ENCODE assay signal across 9 mouse cellular contexts in genomic region chr8:126538648-126539354, GRCm38 (mm10). TPM values are rescaled to one million over a fixed set of nuclear protein-coding genes. Genes with fewer than 3 reads are reported as not detected.
A peak's percentile ranks its signal among the peaks of the same experiment; 100 is the strongest.
DNase-seq lines count a peak whose midpoint lies in the region; ATAC-seq and TF ChIP-seq lines count a peak whose summit lies in the region.
"Had no signal": no experiment of that assay in that cellular context is flagged by ENCODE, and none has a peak within 500 bp of the region (broad histone marks: within the 10 kb centered on the region; RNA-seq: fewer than 3 reads in every experiment).

No protein-coding gene starts in this region.

- no peaks in the 10 kb centered on the region for H3K27me3 ChIP-seq in heart, embryonic 13.5 days (replicated peaks)
- no peaks in the 10 kb centered on the region for H3K27me3 ChIP-seq in limb, embryonic 10.5 days (ENCODE audit: low read depth, poor library complexity, severe bottlenecking)
- H3K27me3 ChIP-seq in liver, postnatal 0 days (ENCODE audit: insufficient read depth, low read length) = no peaks in the 10 kb centered on the region
- H3K27me3 ChIP-seq: liver, embryonic 13.5 days had no signal

- H3K4me3 ChIP-seq in heart, embryonic 13.5 days = no peak overlapping the region
- H3K4me3 ChIP-seq in bone marrow macrophage, adult 2 months (ENCODE audit: insufficient read depth, low read length) = no peak overlapping the region
- peak overlapping the region; percentile 8; the same call in 1 of the 2 replicates for H3K4me3 ChIP-seq in limb, embryonic 10.5 days
- H3K4me3 ChIP-seq in liver, postnatal 0 days (ENCODE audit: low read depth, low read length) = no peak overlapping the region
- H3K4me3 ChIP-seq: liver, embryonic 13.5 days had no signal

- peak overlapping the region; percentile 16 for H3K4me2 ChIP-seq in heart, embryonic 13.5 days
- no peak overlapping the region for H3K4me2 ChIP-seq in liver, postnatal 0 days (ENCODE audit: low read depth, low read length)
- H3K4me2 ChIP-seq: liver, embryonic 13.5 days had no signal

- TF ChIP-seq CTCF in bone marrow macrophage, adult 2 months (IDR thresholded peaks at IDR 0.05; ENCODE audit: low read depth, low read length) = no peak
- no peak for TF ChIP-seq CTCF in liver, postnatal 0 days (IDR thresholded peaks at IDR 0.05; ENCODE audit: low read depth)

- peak overlapping the region; percentile 42 for H3K9ac ChIP-seq in heart, embryonic 13.5 days
- no peak overlapping the region for H3K9ac ChIP-seq in liver, postnatal 0 days (replicated peaks)
- H3K9ac ChIP-seq: liver, embryonic 13.5 days had no signal

- WGBS in heart, embryonic 13.5 days = 11% methylated on average over 12 of the region's 12 CpGs
- 5% methylated on average over 12 of the region's 12 CpGs for WGBS in limb, embryonic 10.5 days
- WGBS in liver, postnatal 0 days (ENCODE audit: insufficient replicate concordance) = 38% methylated on average over 10 of the region's 12 CpGs

- TF ChIP-seq EP300 in liver, postnatal 0 days (IDR thresholded peaks at IDR 0.05; ENCODE audit: low read depth) = no peak

- H3K36me3 ChIP-seq in heart, embryonic 13.5 days = no peaks in the 10 kb centered on the region
- H3K36me3 ChIP-seq in limb, embryonic 10.5 days = no peaks in the 10 kb centered on the region
- no peaks in the 10 kb centered on the region for H3K36me3 ChIP-seq in liver, postnatal 0 days (replicated peaks; ENCODE audit: insufficient read depth, low read length)
- H3K36me3 ChIP-seq: liver, embryonic 13.5 days had no signal

- H3K9me3 ChIP-seq in heart, embryonic 13.5 days = no peaks in the 10 kb centered on the region
- H3K9me3 ChIP-seq in limb, embryonic 10.5 days (replicated peaks) = no peaks in the 10 kb centered on the region
- H3K9me3 ChIP-seq in liver, postnatal 0 days (ENCODE audit: low read length) = no peaks in the 10 kb centered on the region
- H3K9me3 ChIP-seq: liver, embryonic 13.5 days had no signal

- peak overlapping the region; percentile 98 for H3K27ac ChIP-seq in heart, embryonic 13.5 days (replicated peaks)
- H3K27ac ChIP-seq in bone marrow macrophage, adult 2 months (ENCODE audit: insufficient read depth, low read depth, low read length) = peak overlapping the region; percentile 48
- H3K27ac ChIP-seq in limb, embryonic 10.5 days = peak overlapping the region; percentile 47
- no peak overlapping the region for H3K27ac ChIP-seq in liver, postnatal 0 days (ENCODE audit: low read depth)
- H3K27ac ChIP-seq: liver, embryonic 13.5 days had no signal

- DNase-seq in heart, adult 9 months (ENCODE audit: low spot score in 2 of 2) = no peak
- peak; percentile 64 to 81 for DNase-seq in frontal cortex, postnatal 10 days (ENCODE audit: low spot score in 2 of 2)
- DNase-seq in limb, embryonic 10.5 days (ENCODE audit: low spot score) = peak; percentile 75
- DNase-seq in right cerebral cortex, postnatal 14 days = peak; percentile 70
- no peak for DNase-seq in adrenal gland, adult 8-10 months
- no peak for DNase-seq in liver, postnatal 0 days
- DNase-seq: liver, embryonic 13.5 days had no signal

- no peak for TF ChIP-seq POLR2A in bone marrow macrophage, adult 2 months (IDR thresholded peaks at IDR 0.05; ENCODE audit: borderline replicate concordance, low read depth, low read length)

- peaks cover 69% of the 10 kb centered on the region for H3K4me1 ChIP-seq in heart, embryonic 13.5 days
- peaks cover 70% of the 10 kb centered on the region for H3K4me1 ChIP-seq in bone marrow macrophage, adult 2 months (ENCODE audit: control insufficient read depth, insufficient read depth, low read length)
- peaks cover 42% of the 10 kb centered on the region for H3K4me1 ChIP-seq in limb, embryonic 10.5 days
- peaks cover 21% of the 10 kb centered on the region for H3K4me1 ChIP-seq in liver, postnatal 0 days (ENCODE audit: insufficient read depth)

- no peak for ATAC-seq in heart, embryonic 13.5 days (ENCODE audit: extremely low read depth, insufficient number of reproducible peaks, low FRiP score, low TSS enrichment)
- ATAC-seq in liver, postnatal 0 days = no peak

RNA-seq across cellular contexts. Expression of gene Irf2bp2, which starts 55.0 kb away (rescaled TPM):
- polyA plus RNA-seq in heart, embryonic 13.5 days (2015; fragmentation: Nextera tagmentation; extraction: Ambion mirVana) = 6.5 and 7.5 TPM in 2 replicates
- polyA plus RNA-seq in bone marrow macrophage, adult 2 months (2012; ENCODE audit: insufficient read depth, insufficient read length, missing spikeins) = 163 and 167 TPM in 2 replicates
- 4.2 and 4.5 TPM in 2 replicates for polyA plus RNA-seq in limb, embryonic 10.5 days (2016; fragmentation: Nextera tagmentation; extraction: Ambion mirVana)
- 100 to 1,000 TPM in 2 of 4 experiments, 10 to 100 TPM in 2; 74.4 to 129 (median 98.9) TPM for total RNA-seq in adrenal gland, adult 8-10 months (2022)
- polyA plus RNA-seq in liver, postnatal 0 days (2015; fragmentation: Nextera tagmentation; extraction: Ambion mirVana) = 5.0 and 6.2 TPM in 2 replicates

Comparison
In these comparisons a context has a peak if more than half of its experiments do, and no peak if none do; other contexts are left out.
1. DNase-seq: peak in frontal cortex, postnatal 10 days (2 of 2), limb, embryonic 10.5 days (single experiment) and right cerebral cortex, postnatal 14 days (single experiment); none in heart, adult 9 months (0 of 2), adrenal gland, adult 8-10 months (single experiment) and liver, postnatal 0 days (single experiment).
2. RNA of gene Irf2bp2, which starts 55.0 kb away (polyA plus RNA-seq): 163 to 167 TPM in bone marrow macrophage, adult 2 months; 6.5 to 7.5 TPM in heart, embryonic 13.5 days, 5.0 to 6.2 TPM in liver, postnatal 0 days and 4.2 to 4.5 TPM in limb, embryonic 10.5 days; every median in the first group is over 10 times any median in the second.